Mouse (Mus musculus) left cerebral cortex, adult 2 months (tissue): ENCODE data around the gene Ankrd13a. TPM values are rescaled to one million over a fixed set of nuclear protein-coding genes. Genes with fewer than 3 reads are reported as not detected.

Experiments used
- DNase-seq, 2 experiments: peaks; one replicate each; pipeline ENCODE4 v3.0.0; 2021 to 2022; ENCODE audit warnings: low spot score in 2 of 2, mixed read lengths in 1 of 2; ENCODE audit errors: extremely low spot score in 1 of 2
- H3K27ac ChIP-seq: fragments of 200-600 bp; 2 replicates; pipeline ENCODE4 v1.8.1; 2022
- H3K4me3 ChIP-seq: fragments of 200-600 bp; 2 replicates; pipeline ENCODE4 v1.8.1; 2022
- CTCF ChIP-seq: fragments of 200-600 bp; IDR thresholded peaks from 2 replicates; pipeline ENCODE4 v1.8.1; 2022; ENCODE audit warnings: antibody characterized with exemption, mild to moderate bottlenecking, moderate library complexity
- intact Hi-C: fragments of 180-260 bp; cut with DNase I; formaldehyde crosslinking; loops from one replicate; pipeline ENCODE4 v1.15.1; 2025
- total RNA-seq, 2 experiments: library from RNA; stranded (reverse); gene quantifications; 2 replicates each; pipeline ENCODE4 v1.2.3; 2021

The Ankrd13a gene
- total RNA-seq, 2 experiments from 2014 or later: 31.0 to 38.8 TPM

DNA sequence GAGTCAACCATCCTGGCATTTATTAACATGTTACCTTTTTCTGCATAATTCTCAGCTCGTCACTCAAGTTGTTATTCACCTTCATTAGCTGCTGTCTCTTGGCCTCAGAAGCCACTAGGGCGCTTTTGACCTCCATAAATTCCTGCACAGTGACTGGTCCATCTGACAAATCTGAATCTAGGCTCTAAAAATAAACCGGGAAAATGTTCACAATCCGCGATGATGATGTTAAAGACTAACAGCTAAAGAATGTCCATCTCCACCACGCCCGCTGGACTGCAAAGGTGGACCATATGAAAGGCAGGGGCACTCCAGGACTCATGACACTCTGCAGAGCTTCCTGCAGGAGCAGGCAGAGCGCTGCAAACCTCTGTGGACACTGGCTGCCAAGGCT, 30.8 kb upstream of the Ankrd13a start:
- no peak for TF ChIP-seq CTCF
- Histone ChIP-seq H3K4me3 (no peak overlapping the region), H3K27ac (no peak overlapping the region)
- intact Hi-C loops: no loop called here
- DNase-seq: no peak

DNA sequence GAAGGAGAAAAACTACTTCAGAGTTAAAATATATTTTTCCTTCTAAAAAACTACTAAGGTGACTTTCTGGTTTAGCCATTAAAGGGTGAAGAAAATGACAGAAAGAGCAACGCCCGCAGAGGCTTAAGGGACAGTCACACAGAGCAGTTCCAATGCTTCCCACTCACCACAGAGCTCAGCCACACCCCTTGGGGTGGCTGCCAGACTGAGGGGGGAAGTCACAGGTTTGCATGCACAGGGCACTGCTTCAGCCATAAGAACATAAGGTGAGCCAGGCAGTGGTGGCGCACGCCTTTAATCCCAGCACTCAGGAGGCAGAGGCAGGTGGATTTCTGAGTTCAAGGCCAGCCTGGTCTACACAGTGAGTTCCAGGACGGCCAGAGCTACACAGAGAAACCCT, 28.9 kb upstream of the Ankrd13a start:
- no peak overlapping the region for H3K27ac ChIP-seq
- H3K4me3 ChIP-seq: no peak overlapping the region
- intact Hi-C loops: no loop called here
- no peak for TF ChIP-seq CTCF
- no peak for DNase-seq

DNA sequence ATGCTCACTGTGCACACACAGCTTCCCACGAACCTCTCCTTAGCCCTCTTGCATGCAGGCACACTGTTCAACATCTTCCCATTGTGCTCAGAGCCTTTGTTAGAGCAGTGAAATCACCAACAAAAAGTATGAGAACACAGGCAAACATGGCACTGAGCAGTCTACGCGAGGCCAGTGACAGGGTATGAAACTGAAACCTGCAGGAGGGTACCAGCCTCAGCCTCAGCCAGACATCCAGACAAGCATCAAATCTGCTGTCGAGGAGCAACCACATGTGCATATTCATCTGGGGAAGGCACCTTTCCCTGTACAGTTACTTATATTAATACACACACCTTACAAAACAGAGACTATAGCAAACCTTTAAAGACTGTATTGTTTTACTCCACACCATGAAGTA, 27.6 kb upstream of the Ankrd13a start:
- Histone ChIP-seq H3K27ac (peak overlapping the region; percentile 30; the same call in 1 of the 2 replicates), H3K4me3 (no peak overlapping the region)
- TF ChIP-seq CTCF: no peak
- DNase-seq: no peak
- intact Hi-C loops: no loop called here

DNA sequence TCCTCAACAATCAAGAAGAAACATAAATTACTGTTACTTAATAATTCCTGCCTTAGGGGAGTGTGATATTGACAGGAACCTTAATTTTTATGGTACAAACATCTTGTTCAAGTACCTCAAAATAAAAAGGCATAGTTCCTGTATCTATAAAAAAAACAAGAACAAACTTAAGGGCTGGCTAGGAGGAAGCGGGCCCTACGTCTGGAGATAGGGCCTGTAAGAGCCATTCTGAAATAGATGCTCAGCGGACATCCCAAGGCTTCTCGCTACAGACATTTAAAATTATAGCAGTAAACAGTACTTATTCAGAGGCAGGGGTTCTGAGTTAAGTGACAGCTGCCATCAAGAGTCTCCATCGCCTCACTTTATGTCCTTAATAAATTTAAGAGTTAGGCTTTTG, 27.0 kb upstream of the Ankrd13a start:
- TF ChIP-seq CTCF: no peak
- Histone ChIP-seq H3K27ac (no peak overlapping the region; the same call in 1 of the 2 replicates), H3K4me3 (no peak overlapping the region)
- intact Hi-C loops: no loop called here
- DNase-seq: no peak

DNA sequence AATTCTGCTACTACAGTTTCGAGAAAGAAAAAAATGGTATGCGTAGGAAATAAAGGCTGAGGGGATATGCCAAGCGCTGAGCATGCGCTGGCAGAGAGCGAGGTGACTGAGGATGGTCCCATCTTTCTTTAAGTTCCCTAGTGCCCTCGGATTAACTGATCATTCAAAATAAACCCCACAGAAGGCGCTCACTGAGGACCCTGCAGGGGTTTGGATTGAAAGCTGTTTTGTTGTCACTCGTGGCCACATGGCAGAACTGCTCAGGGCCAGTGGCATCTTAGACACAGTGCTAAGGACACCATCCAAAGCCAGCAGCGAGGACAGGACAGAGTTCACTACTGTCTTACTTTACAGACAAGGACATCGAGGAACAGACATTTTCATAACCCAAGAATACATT, 24.2 kb upstream of the Ankrd13a start:
- no peak overlapping the region for H3K4me3 ChIP-seq
- H3K27ac ChIP-seq: no peak overlapping the region
- DNase-seq: no peak
- no peak for TF ChIP-seq CTCF
- intact Hi-C loops: no loop called here

DNA sequence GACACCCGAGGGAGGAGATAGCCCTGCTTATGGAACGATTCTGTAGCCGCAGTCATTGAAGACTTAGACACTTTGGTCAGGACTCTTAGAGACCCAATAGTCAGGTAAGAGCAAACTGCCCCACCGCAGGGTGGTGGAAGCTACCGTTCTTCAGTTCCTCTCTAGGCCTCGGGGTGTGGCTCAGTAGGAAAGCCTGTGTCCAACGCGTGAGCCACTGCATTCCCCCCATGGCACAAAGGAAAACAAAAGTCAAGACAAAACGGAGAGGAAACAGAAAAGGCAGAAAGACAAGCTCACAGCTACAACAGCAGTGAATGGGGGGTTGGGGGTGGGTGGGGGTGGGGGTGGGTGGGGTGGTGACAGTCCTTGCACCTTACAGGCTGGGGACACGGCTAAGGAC, 22.1 kb upstream of the Ankrd13a start:
- no peak for DNase-seq
- intact Hi-C loops: no loop called here
- no peak for TF ChIP-seq CTCF
- H3K27ac ChIP-seq: no peak overlapping the region
- no peak overlapping the region for H3K4me3 ChIP-seq

DNA sequence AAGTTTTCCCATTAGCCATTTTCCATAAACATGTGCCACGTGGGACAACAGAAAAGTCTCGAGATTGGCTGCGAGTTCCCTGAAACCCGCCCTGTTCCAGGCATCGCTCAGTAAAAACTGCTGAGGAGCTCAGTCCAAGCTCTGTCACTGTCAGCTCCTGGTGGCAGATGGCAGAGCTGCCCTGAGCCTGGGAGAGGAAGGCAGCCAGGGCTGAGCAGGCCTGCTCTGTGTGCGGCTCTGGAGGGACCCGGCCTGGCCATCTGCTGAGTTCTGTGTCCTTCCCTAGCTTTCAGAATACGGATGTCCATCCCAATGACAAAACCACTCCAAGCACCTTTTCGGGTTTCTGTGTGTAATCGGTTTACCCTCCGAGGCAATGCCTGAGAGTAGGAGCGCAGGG, 21.1 kb upstream of the Ankrd13a start:
- intact Hi-C loops: no loop called here
- no peak; the same call in 1 of the 2 replicates for TF ChIP-seq CTCF
- DNase-seq: no peak
- no peak overlapping the region for H3K27ac ChIP-seq
- no peak overlapping the region for H3K4me3 ChIP-seq

DNA sequence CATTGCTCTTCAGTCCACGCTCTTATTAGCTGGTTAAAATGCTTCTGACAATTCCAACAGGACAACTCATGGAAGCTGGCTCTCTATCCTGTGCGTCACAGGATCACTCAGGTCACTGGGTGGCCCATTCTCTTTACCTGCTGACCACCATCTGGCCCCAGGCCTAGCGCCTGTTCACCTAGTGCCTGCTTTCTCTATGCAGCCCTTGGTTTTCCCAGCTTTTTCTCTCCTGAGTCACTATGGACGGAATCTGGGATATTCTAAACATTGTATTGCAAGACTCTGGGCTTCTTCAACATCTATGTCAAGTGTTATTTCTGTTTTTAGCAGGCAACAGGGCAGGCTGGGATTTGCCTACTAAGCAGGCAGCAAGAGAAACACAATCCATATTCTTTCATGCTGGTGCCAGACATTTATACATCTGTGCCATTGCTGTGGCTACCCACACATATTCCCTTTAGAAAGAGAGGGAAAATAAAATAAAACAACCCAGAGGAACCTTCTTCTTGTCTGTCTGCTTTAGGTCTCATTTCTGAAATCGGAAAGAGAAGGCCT, 14.9 kb upstream of the Ankrd13a start:
- H3K27ac ChIP-seq: 0 out of 2 replicates have a peak overlapping the region, but pooled peaks have one; percentile 28
- no peak for TF ChIP-seq CTCF
- intact Hi-C loops: no loop called here
- no peak for DNase-seq
- H3K4me3 ChIP-seq: no peak overlapping the region

DNA sequence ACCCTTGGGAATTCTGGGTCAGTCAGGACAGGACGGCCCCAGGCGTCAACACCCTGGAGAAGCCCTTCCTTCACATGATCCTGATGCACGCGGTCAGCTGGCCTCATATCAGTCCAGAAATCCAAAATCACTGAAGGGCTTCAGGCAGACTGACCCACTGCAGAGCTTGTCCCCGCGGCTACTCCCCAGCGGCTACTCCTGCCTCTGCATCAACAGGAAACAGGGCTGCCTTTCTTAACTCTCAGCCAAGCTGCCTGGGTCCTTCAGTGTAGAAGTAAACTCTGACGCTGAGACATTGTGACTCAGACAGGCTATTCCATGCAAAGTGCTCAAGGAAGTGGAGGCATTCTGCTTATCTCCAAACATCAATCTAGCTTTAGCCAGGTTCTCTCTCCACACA, 12.5 kb upstream of the Ankrd13a start:
- TF ChIP-seq CTCF: no peak
- DNase-seq: no peak
- Histone ChIP-seq H3K4me3 (no peak overlapping the region), H3K27ac (no peak overlapping the region)
- intact Hi-C loops: no loop called here

DNA sequence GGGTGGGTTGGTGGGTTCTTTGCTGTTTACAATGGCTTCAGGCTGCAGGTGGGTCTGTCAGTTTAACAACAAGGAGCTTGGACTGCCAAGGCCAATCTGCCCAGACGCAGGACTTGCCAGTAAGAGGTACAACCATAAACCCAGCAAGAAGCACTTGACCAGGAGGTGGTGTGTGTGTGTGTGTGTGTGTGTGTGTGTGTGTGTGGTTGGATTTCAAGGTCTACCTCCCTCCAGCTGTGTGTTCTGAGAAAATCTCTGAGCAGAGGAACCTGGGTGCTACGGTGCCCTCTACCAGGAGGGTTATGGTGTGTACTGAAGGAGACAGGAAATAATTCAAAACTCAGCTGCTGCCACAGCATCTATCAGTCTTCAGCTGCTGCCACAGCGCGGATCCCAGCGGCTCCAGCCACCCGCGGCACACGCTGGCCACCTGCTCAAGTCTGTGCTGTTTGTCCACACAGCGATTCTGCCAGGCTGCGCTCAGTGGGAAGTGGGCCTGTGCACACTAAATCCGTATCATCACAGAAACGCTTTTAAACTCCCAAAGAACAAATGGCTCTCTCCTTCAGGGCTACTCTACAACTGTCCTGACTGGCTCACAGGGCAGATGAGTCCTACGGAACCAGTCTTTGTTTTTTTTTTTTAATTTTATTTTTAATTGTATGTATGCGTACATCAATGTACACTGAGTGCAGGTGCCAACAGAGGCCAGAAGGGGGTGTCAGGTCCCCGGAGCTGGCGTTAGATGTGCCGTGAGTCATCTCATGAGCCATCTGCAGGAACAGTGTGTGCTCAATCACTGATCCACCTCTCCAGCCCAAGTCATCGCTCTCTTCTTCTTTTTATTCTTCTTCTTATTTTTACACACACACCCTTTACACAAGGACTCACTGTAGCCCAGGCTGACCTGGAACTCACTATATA, 9.4 kb upstream of the Ankrd13a start:
- Histone ChIP-seq H3K4me3 (no peak overlapping the region), H3K27ac (no peak overlapping the region)
- TF ChIP-seq CTCF: peak; percentile 39
- intact Hi-C loops: no loop called here
- no peak for DNase-seq

DNA sequence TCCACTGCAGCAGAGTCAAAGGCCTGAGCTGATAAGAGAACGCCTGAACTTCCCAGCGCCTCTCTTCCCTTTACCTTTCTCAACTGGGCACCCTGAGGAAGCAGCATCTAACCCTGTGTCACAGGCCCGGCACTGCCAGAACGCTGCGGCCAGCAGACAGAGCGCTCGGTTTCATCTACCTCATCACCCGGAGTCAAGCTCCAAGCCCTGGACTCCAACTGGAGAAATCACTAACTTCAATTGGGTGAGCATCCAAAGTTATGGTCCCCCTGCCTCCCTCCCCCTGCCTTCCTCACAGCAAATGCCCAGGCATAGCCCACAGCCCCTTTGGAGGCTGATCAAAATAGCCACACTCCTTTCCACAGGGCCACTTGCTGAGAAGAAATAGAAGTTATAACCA, 7.8 kb upstream of the Ankrd13a start:
- no peak for TF ChIP-seq CTCF
- DNase-seq: no peak
- Histone ChIP-seq H3K4me3 (no peak overlapping the region), H3K27ac (no peak overlapping the region)
- intact Hi-C loops: no loop called here

DNA sequence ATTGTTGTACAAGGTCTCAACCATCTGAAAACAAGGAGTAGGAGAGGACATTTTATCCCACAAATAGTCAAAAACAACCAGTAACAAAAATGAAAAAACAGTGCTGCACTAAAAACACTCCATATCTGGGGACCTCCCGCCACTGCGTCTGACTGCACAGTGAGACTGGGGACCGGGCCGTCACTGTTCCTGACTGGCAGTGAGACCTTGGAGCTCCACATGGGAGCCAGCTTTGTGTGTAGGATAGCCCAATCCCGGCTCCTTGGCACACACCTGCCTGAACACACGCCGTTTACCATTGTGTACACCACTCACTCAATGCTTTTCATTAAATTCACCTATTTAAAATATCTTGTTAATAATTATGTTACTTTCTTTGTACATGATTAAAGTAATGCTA, 7.3 kb upstream of the Ankrd13a start:
- Histone ChIP-seq H3K4me3 (no peak overlapping the region), H3K27ac (no peak overlapping the region)
- intact Hi-C loops: no loop called here
- TF ChIP-seq CTCF: no peak
- DNase-seq: no peak

DNA sequence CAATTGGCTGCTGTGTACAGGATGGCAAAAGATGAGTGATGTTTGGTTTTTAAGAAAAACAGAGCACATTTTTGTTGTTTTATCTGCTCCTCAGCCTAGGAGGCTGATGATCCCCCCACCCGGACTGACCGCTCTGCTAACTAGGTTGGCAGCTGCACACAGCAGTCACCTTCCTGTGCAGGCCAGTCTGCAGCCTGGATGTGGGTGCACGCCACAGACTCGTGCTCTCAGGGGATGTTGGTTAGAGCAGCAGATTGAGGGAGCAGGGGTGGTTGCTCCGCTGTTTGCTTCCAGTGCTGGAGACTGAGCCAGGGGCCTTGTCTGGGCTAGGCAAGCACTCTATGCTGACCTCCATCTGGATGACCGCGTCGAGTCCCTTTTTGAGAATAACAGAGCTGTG, 4.7 kb upstream of the Ankrd13a start:
- no peak for TF ChIP-seq CTCF
- intact Hi-C loops: no loop called here
- no peak overlapping the region for H3K4me3 ChIP-seq
- no peak overlapping the region for H3K27ac ChIP-seq
- no peak for DNase-seq
